Mouse (Mus musculus) naive thymus-derived CD4-positive, alpha-beta T cell, adult 2 months (primary cell): Measurements from ENCODE around the gene Sh3bgrl3.
"Not testable (repeated sequence)": the region's sequence is repeated elsewhere in the genome, so short reads cannot be mapped to it uniquely, and the experiment has no call there.

ENCODE experiments used
- DNase-seq: peaks from one replicate; pipeline ENCODE4 v3.0.0-alpha.2; 2011; ENCODE audit warnings: low read depth

Gene Sh3bgrl3

GRCm38 (mm10) chr4:134128221-134128982 lies at the start of gene Sh3bgrl3:
Gene Sh3bgrl3, minus strand, starts transcription at chr4:134128789.
- peak; percentile 86 for DNase-seq

GRCm38 (mm10) chr4:134172391-134172790 lies 43.8 kb upstream of the Sh3bgrl3 start:
- no peak for DNase-seq

GRCm38 (mm10) chr4:134166906-134167305 lies 38.3 kb upstream of the Sh3bgrl3 start:
- peak; percentile 43 for DNase-seq

- DNase-seq: no peak
Observed at GRCm38 (mm10) chr4:134165548-134166465, 37.2 kb upstream of the Sh3bgrl3 start.

GRCm38 (mm10) chr4:134165024-134165423 lies 36.4 kb upstream of the Sh3bgrl3 start:
- DNase-seq: no peak

GRCm38 (mm10) chr4:134164591-134164990 lies 36.0 kb upstream of the Sh3bgrl3 start:
- DNase-seq: no peak

GRCm38 (mm10) chr4:134160071-134160470 lies 31.5 kb upstream of the Sh3bgrl3 start:
- DNase-seq: peak; percentile 75

- no peak for DNase-seq
Observed at GRCm38 (mm10) chr4:134158774-134159173, 30.2 kb upstream of the Sh3bgrl3 start.

GRCm38 (mm10) chr4:134157558-134157957 lies 29.0 kb upstream of the Sh3bgrl3 start:
- no peak for DNase-seq

- DNase-seq: no peak
Observed at GRCm38 (mm10) chr4:134156744-134157143, 28.2 kb upstream of the Sh3bgrl3 start.

- no peak for DNase-seq
Observed at GRCm38 (mm10) chr4:134155961-134156465, 27.4 kb upstream of the Sh3bgrl3 start.

GRCm38 (mm10) chr4:134155531-134155930 lies 26.9 kb upstream of the Sh3bgrl3 start:
- no peak for DNase-seq

- no peak for DNase-seq
Observed at GRCm38 (mm10) chr4:134154354-134154753, 25.8 kb upstream of the Sh3bgrl3 start.

- no peak for DNase-seq
Observed at GRCm38 (mm10) chr4:134153656-134154055, 25.1 kb upstream of the Sh3bgrl3 start.

GRCm38 (mm10) chr4:134152112-134152511 lies 23.5 kb upstream of the Sh3bgrl3 start:
- no peak for DNase-seq

- no peak for DNase-seq
Observed at GRCm38 (mm10) chr4:134149389-134149788, 20.8 kb upstream of the Sh3bgrl3 start.

GRCm38 (mm10) chr4:134144297-134144696 lies 15.7 kb upstream of the Sh3bgrl3 start:
- DNase-seq: not testable (repeated sequence)

GRCm38 (mm10) chr4:134138857-134139256 lies 10.3 kb upstream of the Sh3bgrl3 start:
- no peak for DNase-seq

GRCm38 (mm10) chr4:134136280-134136926 lies 7.8 kb upstream of the Sh3bgrl3 start:
- DNase-seq: no peak

GRCm38 (mm10) chr4:134132519-134133095 lies 4.0 kb upstream of the Sh3bgrl3 start:
- DNase-seq: no peak

GRCm38 (mm10) chr4:134132117-134132516 lies 3.5 kb upstream of the Sh3bgrl3 start:
- DNase-seq: no peak

- no peak for DNase-seq
Observed at GRCm38 (mm10) chr4:134129482-134129881, 893 bp upstream of the Sh3bgrl3 start.
